Mouse (Mus musculus) CD4-positive naive resting alpha-beta T cell, adult 76 days (primary cell): ENCODE data around the gene Dennd2d. TPM values are rescaled to one million over a fixed set of nuclear protein-coding genes. Genes with fewer than 3 reads are reported as not detected.

ENCODE experiments used
- total RNA-seq: library from RNA; stranded (reverse); gene quantifications from one replicate; pipeline ENCODE4 v1.2.4, GENCODE M21; 2023

Gene Dennd2d
- 110 TPM for total RNA-seq

DNA sequence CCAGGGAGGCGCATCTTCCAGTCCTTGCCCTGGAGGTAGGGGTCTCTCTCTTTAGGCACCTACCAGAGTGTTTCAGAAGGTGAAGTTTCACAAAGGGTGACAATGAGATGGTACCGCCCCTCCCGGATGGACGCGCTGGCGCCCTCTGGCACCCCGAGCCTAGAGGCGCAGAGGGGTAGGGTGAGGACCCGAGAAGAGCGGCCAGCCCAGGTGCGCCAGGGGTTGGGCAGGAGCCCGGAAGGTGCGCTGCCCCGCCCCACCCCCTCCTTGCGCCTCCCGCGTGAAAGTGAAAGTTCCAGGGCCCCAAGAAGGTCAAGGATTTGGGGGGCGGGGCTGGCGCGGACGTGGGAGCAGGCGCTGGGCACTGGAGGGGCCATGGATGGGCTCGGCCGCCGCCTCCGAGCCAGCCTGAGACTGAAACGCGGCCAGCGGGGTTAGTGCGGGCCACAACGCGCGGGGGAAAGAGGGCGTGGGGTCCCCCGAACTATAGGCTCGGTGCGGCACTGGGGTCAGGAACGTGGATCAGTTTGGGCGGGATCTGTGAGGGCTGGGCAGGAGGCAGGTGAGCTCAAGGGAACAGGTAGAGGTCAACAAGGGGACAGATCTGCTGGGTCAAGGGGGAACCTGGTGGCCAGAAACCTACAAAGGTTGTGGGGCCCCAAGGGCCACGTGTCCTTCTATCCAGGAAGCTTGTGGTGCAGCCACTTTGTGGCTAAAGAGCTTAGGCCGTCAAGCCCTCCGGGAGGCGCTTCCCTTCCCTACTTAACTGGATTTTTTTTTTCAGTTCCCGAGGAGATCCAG lies at the start of gene Dennd2d:
Gene Dennd2d, plus strand, starts transcription at position 125 of the 801 bp plus-strand sequence.

DNA sequence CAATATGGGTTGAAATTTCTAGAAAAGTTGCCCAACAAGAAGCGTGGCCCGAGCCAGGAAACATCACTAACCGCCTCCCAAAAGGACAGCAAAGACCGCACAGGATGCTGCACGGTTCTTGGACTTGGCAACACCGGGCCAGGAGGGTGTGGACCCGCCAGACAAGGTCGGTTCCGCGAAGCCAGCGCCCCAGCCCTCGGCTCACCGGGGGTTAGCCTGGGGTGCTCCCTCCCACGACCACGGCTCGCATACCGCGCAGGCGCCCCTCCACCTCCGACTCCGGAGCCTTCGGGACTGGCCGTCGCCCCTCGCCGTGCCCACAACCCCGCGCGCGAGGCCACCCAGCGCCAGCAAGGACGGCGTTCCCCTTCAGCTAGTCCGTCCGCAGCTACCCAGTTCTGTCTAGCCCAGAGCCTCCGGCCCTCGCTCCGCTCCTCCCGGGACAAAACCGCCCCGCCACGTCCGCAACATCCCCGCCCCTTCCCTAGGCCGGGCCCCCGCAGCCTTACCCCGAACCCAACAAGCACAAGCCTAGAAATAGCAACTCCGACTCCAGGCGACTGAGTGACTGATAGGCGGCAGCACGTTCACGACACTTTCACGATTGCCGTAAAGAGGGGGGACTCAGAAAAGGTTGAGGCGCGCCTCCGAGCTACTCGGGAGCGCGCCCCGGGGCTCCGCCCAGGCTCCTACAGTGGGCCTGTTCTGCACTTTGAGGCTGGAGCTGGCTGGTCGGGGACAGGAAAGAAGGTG lies 65.1 kb downstream of the Dennd2d start, which contains the start of the genes Dram2 and Cept1:
Gene Dram2, plus strand, starts transcription at position 628 of the 753 bp plus-strand sequence.
Gene Cept1, minus strand, starts transcription at position 632 of the 753 bp plus-strand sequence.

Other genes with a start within 250 kb of the Dennd2d start
- 1.0 TPM for gene Chil6, start 76.2 kb upstream of the Dennd2d start, total RNA-seq
- gene Dram2, start 65.4 kb downstream of the Dennd2d start, total RNA-seq = 27.0 TPM
- gene Cept1, start 65.4 kb downstream of the Dennd2d start, total RNA-seq = 43.4 TPM
- 53.2 TPM for gene Lrif1, start 202.6 kb downstream of the Dennd2d start, total RNA-seq